Mouse (Mus musculus): ENCODE measurements at regions not wholly inside any gene's neighbourhood (a gene's known extent, or its start where the extent isn't known, plus 50 kb on each side); places are given as distances from the start of the nearest gene placed in this dataset.

DNA sequence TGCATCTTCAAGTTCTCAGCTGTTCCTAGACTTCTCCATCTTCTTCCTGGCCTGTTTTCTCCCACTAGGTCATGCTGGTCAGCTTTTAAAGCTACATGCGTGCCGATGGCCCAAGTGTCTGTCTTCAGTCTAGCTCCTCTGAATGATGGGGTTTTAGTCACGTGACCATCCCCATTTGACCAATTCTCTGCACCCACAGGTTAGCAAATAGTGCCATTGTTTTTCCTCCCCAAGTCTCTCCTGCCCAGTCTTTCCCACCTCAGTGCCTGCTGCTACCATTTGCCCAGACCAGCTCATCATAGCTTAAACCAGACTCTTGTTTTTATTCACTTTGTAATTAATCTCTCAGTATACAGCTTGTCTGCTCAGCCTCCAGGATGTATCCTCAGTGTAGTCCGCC is 62.3 kb downstream of the Zfp706 start:
- no peak for DNase-seq (ENCODE audit: extremely low spot score in 1 of 2, low spot score in 1 of 2)

DNA sequence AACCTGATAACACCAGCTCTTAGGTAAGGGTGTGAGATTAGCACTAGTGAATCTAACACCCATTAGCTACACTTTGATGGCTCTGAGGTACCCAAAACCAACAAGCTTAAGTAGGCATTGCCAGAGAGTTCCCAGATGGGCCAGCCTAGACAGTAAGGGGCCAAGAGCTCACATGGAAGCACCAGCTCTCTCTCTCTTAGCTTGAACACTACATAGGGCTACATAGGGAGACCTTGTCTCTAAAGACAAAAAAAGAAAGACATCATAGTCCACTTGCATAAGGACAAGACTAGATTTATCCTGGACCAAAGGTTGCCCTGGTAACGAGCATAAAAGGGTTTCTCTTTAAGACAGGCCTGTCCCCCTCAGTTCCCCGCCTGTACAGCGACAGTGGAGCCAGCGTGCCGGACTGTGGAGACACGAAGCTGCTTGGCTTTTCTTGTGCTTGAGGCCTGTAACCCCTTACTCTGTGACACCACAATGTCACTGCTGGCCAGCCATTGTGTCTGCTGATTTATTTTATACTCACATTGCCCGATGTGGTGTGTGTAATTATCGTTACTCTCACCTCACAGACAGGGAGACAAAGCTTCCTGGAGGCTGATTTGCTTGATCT is 62.9 kb downstream of the Zfp706 start:
- DNase-seq (ENCODE audit: extremely low spot score in 1 of 2, low spot score in 1 of 2) = no peak

DNA sequence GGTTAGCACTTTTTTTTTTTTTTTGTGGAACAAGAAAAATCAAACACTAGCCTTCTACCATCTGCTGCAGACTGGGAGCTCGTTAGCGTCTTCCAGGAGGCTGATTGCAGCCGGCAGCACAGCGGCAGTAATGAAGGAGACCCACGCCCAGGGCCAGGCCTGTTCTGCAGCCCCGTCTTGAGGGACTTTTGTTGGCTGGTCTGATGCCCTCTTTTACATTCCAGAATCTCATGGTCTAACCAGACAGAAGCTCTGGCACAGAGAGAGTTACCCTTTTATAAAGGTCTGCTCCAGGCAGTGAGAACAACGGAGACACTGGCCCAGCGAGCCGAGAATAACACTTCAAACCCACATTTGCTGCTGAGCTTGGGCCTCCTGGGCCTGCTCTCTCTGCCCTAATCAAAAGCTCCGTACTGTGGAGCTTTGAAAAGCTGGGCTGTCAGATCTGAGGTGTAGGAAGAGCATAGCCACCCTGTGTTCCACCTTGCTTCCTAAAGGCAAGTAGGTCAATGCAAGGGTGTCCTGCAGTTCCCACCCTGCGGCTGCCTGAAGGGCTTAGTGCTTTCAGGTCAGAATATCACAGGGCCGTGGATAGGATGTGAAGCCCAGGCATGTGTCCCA is 64.0 kb downstream of the Zfp706 start:
- no peak for DNase-seq (ENCODE audit: extremely low spot score in 1 of 2, low spot score in 1 of 2)

DNA sequence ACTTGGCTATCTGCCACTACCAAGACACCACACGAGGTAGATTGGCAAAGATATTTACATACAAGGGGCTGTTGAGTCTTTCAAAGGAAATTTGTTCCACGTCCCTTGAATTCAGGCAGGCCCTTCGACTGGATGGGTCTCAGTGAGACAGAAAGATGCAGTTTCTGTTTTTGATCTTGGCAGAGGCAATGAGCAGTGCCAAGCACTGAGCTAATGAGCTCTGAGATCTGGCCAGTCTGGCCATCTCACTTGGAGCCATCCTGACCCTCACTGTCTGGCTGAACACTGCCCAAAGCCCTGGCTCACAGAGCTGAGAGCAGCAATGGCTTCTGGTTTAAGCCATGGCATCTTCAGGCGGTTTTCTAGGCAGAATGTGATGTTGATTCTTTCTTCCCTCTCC is 65.3 kb downstream of the Zfp706 start:
- no peak for DNase-seq (ENCODE audit: extremely low spot score in 1 of 2, low spot score in 1 of 2)

DNA sequence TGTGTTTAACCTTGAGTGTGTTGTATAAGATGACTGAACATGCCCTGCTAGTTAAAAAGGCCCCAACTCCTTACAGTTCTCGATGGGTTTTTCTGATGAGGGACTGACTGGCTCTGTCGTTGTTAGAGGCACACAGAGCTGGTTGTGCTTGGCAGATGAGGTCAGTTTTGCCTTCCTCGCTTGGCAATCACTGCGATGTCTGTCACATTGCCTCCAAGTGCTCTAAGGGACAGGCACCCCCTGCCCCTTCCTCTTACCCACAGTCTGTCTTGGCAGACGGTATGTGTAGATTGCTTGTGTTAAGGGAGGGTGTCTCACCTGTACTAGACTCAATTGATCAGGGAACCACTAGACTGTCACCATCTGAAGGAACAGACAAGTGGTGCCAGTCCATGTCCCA is 65.8 kb downstream of the Zfp706 start:
- no peak for DNase-seq (ENCODE audit: extremely low spot score in 1 of 2, low spot score in 1 of 2)

DNA sequence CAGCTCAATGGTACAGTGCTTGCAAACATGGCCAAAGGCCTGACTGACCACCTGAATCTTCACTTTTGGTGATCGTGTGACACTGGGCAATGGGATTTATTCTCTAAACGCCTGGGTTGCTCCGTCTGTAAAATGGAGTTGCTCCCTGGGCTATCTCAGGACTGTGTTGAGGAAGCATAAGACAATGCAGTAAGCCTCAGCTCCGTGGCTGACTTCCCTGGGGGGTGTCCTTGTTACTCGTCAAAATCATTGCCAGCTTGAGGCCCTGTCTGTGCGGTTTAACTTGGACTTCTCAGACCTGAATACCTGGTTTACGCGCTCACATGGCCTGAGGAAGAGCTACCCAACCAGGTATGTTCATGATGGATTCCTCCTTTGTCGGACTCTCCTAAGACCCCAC is 68.0 kb downstream of the Zfp706 start:
- no peak for DNase-seq (ENCODE audit: extremely low spot score in 1 of 2, low spot score in 1 of 2)

DNA sequence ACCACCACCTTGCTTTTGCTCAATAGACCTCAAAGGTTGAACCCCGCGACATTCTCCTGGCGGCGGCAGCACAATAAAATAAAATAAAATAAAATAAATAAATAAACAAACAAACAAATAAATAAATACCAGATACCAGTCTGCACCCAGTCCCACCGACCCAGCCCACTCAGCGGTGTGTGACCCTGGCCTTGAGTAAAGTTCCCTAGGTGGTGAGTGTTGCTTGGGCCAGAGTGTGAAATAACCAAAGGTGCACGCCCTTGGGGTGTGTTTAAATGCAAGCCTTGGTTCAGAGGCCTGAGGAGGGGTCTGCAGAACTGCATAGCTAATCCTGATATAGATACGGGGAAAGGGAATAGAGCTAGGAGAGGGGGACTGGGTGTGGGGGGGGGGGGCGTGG is 68.4 kb downstream of the Zfp706 start:
- no peak for DNase-seq (ENCODE audit: extremely low spot score in 1 of 2, low spot score in 1 of 2)

DNA sequence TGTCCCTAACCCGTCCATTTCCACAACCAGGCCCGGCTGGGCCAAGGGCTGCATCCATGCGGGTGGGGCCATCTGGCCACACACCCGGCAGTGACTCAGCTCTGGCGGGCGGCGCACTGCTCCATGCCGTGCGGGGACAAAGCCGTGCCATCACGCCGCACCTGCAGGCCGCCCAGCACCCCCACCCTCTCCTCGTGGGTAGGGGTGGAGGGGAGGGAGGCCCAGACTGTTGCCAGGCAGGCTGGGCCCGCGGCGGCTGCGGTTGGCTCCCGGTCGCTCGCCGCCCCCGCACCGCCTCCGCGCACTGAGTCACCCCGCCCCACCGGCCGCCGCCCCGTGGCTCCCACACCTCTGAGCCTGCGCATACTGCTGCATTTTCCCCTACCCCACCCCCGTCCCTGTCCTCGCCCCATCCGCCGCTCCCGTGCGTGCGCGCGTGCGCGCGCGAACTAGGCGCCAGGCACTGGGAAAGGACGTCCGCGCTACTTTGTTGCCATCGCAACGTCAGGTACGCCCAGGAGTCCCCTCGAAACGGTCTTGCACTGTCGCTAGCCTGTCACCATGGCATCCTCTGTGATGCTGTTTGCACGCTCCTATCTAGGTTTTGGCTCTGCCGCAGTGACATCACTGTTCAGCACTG is 68.9 kb downstream of the Zfp706 start:
- peak; percentile 88 to 93 for DNase-seq (ENCODE audit: extremely low spot score in 1 of 2, low spot score in 1 of 2)

DNA sequence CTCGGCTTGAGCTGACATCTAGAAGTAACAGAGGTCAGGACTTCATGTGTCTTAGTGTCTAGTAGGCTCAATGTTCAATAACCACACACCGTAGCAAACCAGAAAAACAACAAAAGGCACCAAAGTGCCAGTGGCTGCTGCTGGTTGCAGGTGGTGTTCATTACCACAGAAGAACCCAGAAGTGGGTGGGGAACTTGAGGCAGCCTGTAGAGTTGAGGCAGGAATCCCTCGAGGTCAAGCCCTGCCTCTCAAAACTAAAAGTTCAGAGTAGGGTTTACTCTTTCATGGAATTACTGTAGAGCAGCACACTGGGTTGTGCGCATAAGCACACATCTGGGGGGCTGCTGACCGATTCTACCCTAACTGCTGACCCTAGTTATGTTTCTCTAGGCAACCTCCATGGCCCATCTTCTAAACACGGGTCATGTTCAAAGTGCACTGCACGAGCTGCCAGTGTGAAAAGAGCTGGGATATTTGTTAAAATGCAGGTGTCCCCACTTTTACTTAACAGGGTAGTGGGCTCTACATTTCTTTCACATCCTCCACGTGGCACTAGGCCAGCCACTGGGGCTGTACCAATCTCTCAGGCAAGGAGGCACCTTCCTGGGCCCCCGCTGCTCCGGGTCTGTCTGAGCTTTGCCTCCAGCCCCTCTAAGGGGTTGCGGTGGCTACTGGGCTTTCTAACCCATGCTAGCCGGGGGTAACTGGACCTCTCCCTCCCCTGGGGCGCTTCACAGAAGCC is 69.6 kb downstream of the Zfp706 start:
- peak in 1 of 2 experiments; percentile 41 for DNase-seq (ENCODE audit: extremely low spot score in 1 of 2, low spot score in 1 of 2)

DNA sequence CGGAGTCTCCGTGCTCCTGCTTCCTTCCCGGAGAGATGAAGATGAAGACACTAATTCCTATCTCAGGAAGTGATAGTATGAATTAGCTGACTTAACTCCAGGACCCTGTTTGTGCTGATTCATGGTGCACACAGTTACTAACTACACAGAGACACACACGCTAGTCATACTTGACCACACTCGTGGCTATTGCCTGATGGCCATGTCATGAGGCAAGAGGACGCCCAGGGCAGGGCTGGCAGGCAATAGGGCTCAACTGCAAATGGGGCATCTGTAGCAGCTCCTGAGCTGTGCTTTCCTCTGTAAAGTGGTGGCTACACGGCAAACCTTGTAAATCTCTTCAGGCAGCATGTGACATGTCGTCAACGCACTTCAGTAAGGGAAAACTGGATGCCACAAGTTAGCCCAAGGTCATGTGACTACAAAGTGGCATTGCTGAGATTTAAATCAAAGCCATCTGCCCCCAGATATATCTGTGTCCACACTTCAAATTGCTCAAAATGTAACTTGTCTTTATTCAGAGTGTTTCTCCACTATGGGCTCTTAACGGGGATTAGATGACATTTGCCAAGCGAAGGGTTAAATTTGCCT is 70.4 kb downstream of the Zfp706 start:
- DNase-seq (ENCODE audit: extremely low spot score in 1 of 2, low spot score in 1 of 2) = no peak

DNA sequence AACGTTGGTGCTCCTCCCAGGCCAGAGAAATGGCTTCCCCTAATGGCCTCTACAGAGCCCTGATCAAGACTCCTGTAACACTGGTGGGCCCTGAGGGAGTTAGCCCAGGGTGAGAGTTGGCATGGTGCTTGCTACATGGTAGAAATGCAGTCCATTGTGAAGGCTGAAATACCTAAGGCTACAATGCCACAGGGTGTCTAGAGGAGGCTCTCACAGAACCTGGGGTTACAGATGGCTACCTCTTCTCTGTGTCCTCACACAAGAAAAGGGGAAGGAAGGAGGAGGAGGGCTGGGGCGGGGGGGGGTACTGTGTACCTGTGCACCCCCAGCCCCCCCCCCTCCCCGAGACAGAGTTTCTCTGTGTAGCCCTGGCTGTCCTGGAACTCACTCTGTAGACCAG is 72.8 kb downstream of the Zfp706 start:
- DNase-seq (ENCODE audit: extremely low spot score in 1 of 2, low spot score in 1 of 2) = no peak

DNA sequence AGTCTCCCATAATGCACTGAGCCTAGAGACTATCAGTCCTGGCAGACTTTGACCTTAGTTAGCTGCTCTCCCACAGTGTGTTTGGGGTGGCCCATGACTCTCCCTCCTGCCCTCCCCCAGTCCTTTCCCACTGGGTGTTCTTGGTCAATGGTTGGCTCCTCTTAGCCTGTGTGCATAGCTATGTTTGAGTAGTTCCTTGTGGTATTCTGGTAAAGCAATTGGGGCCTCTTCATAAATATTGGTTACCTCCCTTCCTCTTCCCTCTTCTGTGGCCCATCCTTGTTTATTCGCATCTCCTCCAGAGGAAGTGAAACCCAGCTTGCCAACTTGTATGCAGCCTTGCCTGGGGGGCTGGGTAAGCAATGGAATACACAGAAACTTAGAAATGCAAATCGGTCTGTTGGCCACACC is 74.0 kb downstream of the Zfp706 start:
- no peak for DNase-seq (ENCODE audit: extremely low spot score in 1 of 2, low spot score in 1 of 2)

DNA sequence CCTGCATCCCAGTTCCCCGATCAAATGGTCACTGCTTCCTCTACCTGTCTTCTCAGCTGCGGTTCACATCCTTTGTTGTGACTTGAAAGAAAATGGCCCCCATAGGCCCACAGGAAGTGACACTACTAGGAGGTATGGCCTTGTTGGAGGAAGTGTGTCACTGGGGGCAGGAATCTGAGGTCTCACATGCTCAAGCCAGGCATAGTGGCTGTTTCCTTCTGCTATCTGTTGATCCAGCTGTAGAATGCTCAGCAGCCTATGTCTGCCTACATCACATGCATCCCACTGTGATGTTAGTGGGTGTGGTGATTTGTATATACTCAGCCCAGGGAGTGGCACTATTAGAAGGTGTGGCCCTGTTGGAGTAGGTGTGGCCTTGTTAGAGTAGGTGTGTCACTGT is 76.1 kb downstream of the Zfp706 start:
- DNase-seq (ENCODE audit: extremely low spot score in 1 of 2, low spot score in 1 of 2) = no peak

DNA sequence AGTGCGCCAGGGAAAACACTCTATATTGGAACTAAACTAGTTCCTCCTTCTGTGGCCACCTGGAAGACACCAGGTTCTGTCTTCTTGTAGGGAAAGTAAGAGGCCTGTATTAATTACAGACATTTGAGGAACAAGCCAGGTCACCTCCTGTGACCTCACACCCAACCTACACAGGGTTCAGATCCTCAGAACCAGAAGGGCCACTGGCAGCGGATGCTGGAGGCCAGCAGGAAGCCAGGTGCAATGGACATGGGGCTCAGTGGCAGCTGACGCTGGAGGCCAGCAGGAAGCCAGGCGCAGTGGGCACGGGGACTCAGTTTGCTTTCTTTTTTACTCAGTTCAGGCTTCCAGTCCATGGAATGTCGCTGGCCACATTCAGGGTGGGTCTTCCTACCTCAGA is 77.1 kb downstream of the Zfp706 start:
- no peak for DNase-seq (ENCODE audit: extremely low spot score in 1 of 2, low spot score in 1 of 2)

DNA sequence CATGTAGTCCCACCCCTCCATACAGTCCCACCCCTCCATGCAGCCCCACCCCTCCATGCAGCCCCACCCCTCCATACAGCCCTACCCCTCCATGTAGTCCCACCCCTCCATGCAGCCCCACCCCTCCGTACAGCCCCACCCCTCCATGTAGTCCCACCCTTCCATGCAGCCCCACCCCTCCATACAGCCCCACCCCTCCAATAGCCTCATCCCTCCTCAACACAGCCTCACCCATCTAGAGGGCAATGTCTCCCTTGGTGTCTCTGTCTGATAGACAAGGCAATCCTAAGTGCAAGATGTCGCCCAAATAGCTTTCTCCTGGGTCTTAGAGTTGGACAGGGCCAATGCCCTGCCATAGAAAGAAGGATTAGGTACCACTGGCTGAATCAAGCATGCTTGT is 77.8 kb downstream of the Zfp706 start:
- DNase-seq (ENCODE audit: extremely low spot score in 1 of 2, low spot score in 1 of 2) = no peak

DNA sequence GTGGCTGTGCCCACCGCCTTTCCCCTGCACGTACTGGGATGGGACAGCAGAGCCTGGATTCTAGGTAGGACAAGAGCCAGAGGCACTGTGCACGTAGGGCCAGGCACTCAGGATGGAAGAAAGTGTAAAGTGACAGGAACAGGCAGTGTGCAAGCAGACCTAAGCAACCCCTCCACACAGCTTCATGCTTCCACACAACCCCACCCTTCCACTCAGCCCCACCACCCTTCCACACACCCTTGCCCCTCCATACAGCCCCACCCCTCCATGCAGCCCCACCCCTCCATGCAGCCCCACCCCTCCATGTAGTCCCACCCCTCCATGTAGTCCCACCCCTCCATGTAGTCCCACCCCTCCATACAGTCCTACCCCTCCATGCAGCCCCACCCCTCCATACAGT is 78.5 kb downstream of the Zfp706 start:
- DNase-seq (ENCODE audit: extremely low spot score in 1 of 2, low spot score in 1 of 2) = no peak

DNA sequence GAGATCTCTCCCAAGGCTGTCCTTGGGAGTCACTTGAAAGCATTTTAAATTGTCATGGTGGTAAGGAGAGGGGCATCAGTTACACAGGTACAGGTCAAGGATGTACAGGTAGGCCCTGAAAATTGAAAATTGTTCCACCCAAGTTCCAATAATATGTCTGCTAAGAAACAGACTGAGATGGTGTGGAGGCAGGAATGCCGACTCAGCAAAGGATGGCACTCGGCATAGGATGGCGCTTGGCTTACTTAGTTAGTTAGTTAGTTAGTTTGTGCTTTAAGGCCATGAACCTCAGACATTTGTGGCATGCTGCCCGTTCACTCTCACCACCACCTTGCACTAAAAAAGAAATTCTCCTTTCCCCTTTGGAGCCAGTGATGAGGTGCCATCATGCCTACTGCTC is 78.9 kb downstream of the Zfp706 start:
- DNase-seq (ENCODE audit: extremely low spot score in 1 of 2, low spot score in 1 of 2) = no peak

DNA sequence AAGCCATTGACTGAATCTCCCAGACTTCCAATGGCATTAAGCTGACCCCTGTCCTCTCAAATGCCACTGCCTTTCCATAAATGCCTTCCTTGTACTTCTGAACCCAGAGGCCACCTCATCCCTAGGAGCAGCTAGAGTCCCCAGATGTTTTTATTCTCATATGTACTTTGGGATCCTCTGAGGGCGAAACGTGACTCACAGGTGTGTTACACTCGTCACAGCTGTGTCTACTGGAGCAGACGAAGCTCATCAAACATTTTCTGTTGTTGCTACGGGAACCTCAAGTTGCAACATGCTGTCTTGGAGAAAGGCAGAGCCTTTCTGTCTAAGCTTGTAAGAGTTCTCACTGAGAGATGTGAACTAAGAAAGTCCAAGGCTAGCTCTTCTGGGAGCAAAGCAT is 80.1 kb downstream of the Zfp706 start:
- DNase-seq (ENCODE audit: extremely low spot score in 1 of 2, low spot score in 1 of 2) = no peak

DNA sequence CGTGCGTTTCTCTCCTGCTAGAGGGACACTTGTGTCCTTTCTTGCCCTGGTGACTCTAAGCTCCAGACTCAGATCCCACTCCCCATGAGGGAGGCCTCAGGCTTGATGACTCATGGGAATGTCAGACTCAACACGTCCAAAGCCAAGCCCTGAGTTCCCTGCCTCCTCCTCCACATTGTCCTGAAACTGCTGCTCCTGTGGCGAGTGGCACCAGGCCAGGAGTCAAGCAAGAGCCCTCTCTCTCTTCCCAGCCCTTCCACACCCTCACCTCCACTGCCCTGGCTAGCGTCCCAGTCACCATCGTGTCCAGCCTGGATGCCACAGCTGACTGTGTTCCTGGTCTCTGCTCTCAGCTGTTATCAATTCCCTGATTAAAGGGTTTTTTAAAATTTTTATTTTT is 83.4 kb downstream of the Zfp706 start:
- no peak for DNase-seq (ENCODE audit: extremely low spot score in 1 of 2, low spot score in 1 of 2)

DNA sequence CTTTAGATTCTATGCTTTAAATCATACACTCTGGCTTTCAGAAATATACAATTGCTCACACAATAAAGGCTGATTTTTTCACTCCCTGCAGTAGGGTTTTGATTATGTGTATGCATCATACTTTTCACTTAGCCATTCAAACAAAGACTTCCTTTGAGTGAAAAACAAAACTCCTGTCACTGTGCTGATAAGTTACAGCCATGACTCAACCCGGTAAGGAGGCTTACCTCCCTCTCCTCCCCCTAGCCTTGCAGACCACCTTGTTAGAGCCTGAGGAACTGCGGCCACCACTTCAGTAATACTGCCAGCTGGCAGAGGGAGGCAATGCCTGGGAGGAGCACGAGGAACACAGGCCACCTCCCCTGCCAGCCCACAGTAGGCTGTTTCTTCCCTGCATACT is 86.2 kb downstream of the Zfp706 start:
- DNase-seq (ENCODE audit: extremely low spot score in 1 of 2, low spot score in 1 of 2) = no peak

DNA sequence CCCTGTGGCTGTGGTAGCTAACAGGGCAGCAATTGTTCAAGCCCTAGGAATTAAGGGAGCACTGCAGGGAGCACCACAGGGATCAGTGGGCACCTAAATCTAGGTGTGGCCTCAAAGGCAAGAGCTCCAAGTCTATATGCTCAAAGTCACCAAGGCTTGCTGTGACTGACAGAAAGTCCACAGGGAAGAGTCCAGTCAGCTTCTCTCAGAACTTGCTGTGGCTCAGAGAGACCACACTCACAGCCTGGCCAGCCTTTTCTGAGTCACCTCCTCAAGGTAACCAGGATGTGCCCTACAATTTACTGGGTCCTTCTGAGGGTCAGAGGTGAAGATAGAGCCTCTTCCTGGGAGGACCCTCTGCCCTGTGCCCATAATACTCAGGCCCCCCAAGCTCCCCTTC is 86.7 kb downstream of the Zfp706 start:
- DNase-seq (ENCODE audit: extremely low spot score in 1 of 2, low spot score in 1 of 2) = no peak

All from layer of hippocampus, postnatal 25 days (tissue).